Mouse (Mus musculus) fat pad, adult 2 months (tissue): ENCODE data around the gene Gm21981.

Experiments
- DNase-seq: peaks from one replicate; pipeline ENCODE4 v3.0.0-alpha.2; 2011; ENCODE audit warnings: low read depth, low spot score; ENCODE audit errors: extremely low read depth

Gm21981 gene

DNA sequence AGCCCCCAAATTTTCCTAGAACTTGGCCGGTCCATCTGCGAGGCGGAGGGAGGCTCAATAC lies at the start of gene Gm21981:
Gene Gm21981 (minus strand): TSS at position 14 of the 61 bp plus-strand sequence.
- no peak for DNase-seq

DNA sequence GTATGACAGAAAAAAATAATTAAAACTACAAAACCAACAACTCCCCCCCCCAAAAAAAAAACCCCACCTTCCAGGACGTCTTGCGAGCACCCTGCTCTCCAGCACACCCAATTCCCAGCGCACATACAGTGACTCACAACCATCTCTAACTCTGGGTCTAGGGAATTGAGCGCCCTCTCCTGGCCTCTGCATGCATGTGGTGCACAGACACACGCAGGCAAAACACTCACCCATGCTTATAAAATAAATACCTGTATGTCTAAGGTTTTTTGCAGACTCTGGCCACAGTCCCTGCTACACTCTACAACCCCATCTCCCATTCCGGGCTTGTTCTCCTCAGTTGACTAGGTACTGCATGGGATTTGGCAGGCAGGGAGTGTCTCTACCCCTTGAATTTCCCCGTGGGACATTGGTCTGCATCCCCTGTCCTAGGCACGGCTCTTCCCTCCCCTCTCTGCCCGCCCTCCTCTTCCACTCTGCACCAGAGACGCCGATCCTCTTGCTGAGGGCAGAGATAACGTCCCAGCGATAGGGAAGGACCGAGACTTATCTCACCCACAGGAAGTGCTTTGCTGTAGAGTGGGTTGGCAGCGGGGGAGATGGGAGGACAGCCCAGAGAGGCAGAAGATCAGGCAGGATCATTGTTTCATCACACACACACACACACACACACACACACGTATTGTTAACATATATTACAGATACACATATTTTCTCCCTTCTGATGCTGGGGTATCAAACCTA lies 48.9 kb upstream of the Gm21981 start:
- DNase-seq: no peak

DNA sequence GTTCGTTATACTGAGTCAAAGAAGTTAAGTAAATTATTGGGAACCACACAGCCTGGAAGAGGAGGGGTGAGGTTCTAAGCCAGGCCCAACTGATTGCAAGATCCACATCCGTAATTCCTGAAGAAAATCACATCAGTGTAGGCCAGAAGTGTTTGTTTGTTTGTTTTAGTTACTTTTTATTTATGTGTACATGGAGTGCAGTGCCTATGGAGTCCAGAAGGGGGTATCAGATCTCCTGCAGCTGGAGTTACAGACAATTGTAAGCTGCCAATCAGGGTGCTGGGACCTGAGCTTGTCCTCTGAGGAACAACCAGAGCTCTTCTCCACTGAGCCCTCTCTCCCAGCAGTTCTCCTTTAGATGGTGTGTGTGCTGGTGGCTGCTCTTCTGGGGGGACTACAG lies 45.9 kb upstream of the Gm21981 start:
- DNase-seq: no peak

DNA sequence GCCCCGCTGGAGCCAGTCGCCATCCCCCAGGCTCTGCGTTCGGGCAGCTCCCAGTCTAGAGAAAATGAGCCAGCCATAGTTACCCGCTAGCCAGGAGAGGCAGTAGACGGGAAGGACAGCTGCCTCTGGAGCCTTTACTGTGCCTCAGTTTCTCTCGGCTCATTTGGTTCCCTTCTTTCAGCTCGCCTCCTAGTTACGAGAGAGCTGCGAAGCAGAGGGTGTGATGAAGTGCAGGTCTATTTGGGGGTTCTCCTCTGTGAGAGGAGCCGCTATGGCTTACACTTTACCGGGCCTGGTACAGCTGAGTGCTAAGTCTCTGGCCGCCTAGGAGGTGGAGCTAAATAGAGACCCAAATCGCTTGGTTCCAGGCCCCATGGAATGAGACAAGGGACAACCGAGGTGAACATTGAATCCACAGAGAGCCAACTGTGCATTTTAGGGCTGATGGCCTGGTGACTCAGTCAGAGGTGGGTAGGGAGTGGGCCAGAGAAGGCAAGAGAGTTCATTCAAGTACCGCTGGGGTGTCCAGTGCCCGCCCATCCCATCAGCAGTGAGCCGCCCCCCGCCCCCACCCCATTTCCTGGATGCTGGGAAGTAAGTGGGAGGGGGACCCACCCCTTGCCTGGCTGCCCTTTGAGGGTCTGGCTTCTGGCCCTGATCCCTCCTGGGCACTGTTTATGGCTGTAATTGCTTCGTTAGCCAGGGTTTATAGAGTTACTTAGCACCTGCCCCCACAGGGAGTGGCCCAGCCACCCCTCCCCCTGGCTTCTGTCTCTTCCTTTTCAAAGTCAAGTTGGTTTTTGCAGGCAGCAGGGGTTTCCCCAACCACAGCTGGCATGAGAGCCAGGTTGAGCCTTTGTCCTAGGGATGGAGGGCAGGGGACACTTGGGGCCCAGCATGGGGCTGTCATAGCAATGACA lies 44.9 kb upstream of the Gm21981 start:
- DNase-seq: no peak

DNA sequence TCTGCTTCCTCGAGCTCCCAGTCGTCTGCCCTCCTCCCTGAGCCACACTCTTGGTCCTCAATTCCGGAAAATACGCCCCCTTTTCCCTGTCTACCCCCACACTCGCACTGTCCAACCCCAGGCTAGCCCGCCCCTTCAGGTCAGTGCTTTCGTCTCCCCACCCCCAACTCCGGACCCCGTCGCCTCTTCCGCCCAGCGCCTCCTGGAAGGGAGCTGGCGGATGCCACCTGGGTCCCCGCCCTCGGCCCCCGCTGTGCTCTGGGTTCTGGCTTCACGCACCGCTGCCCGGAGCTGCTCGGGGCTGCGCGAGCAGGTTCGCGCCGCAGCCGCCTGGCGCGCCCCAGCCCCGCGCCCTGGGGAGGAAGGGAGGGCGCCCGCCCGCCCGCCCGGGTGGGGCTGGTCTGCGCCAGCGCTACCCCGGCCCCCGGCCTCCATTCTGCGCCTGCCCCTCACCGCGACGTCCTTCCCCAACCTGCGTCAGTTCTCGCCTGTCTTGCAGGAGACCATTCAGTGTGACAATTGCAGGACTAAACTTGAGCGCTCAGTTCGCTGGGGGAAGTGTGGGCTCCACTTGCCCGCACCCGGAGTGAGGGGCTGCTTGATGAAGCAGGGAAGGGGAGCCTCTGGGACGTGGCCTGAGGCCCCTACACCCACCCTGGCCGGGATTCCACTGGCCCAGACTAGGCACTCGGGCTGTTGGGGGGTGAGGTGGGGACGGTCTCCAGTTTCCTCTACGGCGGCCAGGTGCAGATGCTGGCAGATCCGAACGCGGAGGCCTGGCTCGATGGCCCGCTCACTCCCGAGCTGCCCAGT lies 44.0 kb upstream of the Gm21981 start:
- no peak for DNase-seq

DNA sequence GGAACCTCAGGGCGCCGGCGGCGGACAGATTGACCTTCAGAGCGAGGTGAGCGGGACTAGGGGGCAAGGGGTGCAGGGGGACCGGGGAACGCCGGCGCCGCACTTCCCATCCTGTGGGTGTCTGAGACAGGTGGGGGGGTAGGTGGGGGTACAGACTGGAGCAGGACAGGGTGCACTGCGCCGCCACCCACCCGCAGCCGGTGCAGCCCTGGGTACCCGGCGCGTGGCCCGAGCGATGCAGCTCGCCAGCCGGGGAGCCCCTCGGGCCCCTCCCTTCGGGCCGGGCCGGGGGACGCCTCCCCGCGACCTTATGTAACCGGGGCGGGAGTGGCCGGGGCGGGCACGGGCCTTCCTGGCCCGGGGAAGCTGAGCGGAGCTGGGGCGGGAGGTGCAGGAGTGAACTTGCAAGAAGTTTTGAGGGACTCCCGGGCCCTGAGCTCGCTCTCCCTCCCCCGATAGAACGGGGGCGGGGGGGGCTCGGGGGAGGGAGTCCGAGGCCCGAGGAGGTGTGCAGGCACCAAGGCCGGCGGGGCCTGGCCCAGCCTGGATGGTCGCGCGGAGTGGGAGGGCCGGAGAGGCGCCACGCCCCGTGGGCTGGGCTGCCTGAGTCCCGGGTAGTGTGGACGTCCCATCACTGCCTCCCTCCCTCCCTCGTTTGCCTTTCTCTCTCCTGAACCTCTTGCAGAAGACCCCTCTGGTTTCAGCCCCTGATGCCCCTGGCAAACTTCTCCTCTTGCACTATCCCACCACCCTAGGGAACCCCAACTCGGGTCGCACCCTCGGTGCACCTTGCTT lies 43.2 kb upstream of the Gm21981 start:
- no peak for DNase-seq

DNA sequence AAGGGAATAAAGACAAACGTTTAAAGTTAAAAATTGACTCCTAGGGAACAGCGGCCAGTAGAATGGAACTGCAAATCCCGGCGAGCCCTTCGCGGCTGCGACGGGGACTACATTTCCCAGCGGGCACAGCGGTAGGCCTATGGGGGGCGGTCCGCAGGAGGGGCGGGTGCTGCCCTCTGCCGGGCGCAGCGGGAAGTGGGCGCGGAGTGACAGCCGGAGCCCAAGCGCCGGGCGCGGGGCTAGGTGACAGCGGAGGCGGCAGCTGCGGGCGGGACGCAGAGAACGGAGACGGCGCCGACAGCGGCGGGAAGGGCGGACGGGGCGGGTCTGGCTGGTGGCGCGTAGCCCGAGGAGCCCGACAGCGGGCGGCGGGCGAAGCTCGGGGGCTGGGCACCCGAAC lies 42.6 kb upstream of the Gm21981 start, which contains the start of gene Tfeb:
Gene Tfeb (plus strand): TSS at position 175 of the 400 bp plus-strand sequence.
- no peak for DNase-seq

DNA sequence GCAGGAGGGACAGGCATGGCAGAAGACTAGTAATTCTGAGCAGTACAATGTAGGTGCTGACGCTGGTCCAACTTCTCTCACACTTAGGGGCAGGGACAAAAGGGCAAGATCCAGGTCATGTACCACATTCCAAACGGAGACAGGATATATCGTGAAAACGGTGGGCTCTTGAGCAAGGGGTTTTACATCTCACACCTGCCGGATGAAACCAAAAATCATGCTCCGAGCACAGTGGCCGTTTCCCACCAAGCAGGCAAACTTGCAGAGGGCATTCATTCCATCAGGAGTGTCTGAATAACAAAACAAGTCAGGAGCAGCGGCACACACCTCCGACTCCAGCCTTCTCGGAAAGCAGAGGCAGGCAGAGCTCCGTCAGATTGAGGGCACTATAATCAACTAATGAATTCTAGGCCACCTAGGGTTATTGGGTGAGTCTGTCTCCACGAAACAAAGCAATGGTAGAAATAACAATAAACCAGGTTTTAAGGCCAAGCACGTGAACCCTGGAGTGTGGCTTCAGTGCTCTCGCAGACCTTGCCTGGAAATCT lies 41.4 kb upstream of the Gm21981 start:
- no peak for DNase-seq

DNA sequence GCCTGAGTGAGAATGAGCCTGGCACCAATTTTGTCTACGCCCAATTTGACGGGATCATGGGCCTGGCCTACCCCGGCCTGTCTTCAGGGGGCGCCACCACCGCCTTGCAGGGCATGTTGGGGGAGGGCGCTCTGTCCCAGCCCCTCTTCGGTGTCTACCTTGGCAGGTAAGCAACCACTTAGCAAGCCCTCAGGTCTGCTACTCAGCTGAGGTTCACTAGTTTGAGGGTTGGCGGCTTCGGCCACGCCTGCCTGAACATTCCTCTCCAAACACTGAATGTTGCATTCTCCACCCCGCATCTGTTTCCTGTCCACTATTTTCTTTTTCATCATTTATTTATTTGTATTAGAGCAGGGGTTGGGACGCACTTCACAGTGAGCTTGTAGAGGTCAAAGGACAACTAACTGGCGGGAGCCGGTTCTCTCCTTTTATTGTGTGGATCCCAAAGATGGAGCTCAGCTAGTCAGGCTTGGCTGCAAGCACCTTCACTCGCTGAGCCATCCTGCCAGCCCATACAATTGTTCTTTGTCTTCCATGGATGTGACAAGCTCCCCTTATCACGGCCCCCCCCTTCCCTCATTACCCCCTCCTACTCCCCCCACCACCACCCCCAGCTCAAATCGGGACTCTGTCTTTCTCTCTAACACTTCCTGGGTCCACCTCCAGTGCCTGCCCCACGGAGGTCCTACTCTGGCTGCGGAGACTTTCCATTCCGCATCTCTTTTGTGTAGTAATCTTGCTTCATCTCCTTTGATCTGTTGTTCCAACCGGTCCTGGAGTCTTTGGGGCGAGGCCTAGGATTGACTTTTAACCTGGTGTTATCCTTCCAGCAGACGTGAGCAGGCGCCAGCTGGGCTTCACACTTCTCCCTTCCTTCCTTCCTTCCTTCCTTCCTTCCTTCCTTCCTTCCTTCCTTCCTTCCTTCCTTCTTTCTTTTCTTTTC lies 36.6 kb upstream of the Gm21981 start:
- DNase-seq: no peak

DNA sequence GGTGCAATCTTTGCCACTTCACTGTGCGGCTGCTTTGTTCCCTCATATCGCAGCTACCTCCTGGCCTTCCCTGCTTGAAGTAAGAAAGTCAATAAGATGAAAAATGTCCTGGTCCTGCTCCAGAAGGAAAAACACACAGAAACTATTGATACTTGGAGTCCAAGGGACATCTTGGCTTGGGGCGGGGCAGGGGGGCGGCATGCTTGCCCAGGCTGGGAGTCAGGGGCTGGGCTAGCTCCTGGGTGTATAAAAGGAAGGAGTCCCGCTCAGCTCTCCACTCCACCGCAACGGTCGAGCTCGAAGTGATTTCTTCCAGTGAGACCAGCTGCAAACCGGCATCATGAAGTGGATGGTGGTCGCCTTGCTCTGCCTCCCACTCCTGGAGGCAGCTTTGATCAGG lies 32.3 kb upstream of the Gm21981 start, which contains the start of gene Pgc:
Gene Pgc (plus strand): TSS at position 277 of the 400 bp plus-strand sequence.
- no peak for DNase-seq

DNA sequence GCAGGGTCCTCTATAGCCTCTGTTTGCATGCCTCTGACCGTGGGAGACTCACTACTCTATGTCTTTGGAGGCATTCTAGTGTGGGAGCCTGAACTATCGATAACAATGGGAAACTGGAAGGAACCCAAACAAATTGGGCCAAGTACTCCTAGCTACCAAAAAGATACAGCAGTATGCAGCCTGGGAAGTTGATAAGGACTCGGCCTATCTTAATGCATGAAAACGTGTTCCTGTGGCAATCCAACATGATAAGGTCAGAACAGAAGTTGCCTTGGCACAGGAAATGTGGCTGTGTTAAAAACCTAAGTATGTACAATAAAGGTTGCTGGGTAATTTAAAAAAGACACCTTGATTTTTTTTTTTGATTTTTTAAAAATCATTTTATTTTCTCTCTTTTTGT lies 26.9 kb upstream of the Gm21981 start:
- DNase-seq: no peak

DNA sequence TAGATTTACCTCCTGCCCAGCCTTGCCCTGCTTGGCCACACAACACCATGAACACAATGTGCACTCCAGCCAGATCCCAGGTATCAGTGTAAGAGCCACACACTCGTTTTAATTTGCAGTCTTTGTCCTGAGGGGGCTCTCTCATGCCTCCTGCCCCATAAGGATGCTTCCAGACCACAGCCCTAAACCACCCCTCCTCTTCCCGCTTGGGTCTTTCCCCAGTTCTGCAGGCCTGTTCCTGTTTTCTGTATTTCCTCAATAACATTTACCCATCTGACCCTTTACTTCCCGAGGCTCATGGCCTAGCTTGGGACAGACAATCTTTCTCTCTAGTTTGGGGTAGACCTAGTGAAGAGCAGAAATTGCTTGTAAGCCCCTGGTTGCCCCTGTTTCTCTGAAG lies 20.8 kb upstream of the Gm21981 start:
- no peak for DNase-seq

DNA sequence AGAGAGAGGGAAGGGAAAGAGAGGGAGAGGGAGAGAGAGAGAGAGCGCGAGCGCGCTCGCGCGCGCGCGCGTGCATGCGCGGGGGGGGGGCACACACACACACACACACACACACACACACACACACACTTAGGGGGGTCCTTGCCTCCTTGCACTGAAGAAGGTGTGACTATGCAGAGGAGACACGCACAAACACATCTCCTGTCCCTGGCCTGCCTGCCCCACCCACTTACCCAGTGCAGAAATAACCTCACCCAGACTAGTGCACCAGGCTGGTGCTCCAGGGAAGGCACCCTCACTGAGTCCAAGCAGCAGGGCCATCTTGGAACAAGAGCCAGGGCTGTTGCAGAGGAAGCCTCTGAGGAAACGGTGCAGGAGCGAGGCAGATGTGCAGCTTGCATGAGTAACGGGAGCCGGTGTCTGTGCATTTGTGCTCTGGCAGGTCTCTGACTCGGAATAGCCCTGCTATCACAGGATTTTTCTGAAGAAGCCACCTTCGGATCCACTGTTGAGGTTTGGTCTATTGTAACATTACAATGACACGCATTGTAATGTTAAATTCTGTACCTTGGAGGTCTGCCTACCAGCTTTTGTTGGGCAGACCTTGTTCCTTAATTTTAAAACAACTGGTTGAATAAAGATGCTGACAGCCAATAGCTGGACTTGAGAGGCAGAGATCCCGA lies 18.8 kb upstream of the Gm21981 start:
- no peak for DNase-seq

DNA sequence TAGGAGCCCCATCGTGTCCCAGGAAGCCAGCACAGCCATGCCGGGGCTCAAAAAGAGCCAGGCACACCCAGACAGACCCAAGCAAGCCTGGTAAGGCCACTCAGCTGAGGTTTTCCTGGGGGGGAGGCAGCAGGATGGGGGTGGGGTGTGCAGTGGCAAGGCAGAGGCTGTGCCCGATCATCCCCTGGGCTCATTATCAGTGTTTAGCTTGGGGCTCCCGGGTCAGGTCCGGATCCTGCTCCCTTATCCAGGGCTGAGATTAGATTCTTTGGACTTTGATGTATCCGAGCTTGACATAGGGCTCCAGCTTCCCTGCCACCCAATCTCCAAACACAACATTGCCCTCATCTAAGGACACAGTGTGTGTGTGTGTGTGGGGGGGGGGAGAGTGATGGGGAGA lies 17.6 kb upstream of the Gm21981 start:
- no peak for DNase-seq

DNA sequence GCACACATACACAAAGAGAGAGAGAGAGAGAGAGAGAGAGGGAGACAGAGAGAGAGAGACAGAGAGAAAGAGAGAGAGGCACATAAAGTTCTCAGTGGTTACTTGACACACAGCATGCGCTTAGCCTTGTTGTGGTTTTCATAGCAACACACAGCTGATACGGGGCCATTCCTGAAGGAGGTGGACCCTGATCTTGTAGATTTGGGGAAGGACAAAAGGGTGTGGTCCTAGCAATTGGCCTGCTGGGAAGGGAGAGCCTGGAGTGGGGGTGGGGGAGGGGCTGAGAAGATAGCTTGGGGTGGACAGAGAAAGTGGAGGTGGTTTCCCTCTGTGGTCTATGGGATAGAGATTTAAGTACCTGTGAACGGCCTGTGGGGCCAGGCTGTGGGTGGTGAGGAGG lies 15.8 kb upstream of the Gm21981 start:
- no peak for DNase-seq

DNA sequence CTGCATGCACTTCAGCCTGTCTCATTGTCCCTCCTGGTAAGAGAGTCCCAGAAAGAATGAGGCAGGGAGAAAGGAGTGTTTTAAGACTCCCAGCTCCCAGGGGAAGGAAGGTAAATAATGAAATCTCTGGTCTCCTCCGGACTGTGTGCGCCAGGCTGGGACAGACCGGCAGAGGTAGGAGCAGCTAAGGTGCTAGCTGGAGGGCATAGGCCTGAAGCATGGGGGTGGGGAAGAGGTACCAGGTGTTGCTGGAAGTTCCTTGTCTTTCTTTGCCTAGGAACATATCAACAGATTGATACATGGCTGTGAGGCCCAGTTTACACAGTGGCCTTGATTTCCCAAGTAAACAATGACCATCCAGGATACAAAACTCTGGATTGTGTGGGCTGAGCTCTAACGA lies 14.7 kb upstream of the Gm21981 start:
- no peak for DNase-seq

DNA sequence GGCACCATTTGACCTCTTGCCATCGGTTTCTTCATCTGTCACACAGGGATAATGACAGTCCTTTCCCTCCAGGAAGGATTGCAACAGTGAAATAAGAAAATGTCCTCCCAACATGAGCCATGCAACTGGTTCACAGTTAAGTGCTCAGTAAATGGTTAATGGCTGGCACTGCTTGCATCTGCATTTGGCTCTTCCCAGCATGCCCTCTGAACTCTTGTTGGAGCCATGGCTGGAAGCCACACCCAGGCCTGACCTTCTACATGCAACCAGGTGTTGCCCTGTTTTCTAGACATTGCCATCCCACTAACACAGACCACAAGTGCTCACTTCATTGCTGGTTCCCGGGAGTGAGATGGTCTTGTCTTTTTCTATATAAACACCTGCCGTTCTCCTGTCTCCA lies 13.7 kb upstream of the Gm21981 start:
- peak; percentile 45 for DNase-seq

DNA sequence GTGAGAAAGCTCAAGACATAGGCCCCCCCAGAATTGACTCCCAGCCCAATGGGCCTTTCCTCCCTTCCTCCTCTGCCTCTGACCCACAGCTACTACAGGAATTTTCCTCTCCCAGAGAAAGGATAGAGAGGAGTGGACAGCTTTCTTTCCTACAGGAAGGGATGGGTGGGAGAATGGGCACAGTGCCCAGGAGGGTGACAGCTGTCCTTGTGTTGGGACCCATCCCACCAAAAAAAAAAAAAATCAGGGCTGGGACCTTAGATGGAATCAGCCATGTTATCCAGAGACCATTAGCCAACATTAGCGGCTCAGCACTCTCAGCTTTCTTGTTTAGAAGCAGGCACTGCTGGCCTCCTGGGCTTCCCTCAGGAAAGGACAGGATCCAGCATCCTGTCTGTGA lies 11.9 kb upstream of the Gm21981 start:
- DNase-seq: no peak

DNA sequence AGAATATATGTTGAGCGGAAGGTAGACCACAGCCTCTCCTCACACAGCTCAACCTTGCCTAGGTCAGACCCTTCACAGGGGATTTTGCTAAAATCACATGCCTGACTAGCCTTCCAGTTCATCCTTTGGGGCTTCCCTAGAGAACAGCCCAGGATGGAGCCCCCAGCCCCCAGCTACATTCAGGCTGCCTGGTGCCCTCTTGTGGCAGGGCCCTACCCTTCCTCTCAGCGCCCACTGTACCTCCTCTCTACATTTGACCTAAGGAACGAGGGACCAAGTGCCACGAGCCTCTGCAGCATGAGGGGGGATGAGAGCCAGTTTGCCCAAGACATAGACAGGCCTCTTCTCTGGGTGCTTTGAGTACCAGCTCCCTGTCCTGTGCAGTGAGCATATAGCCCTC lies 10.4 kb upstream of the Gm21981 start:
- DNase-seq: no peak
